Mouse (Mus musculus): Measurements from ENCODE around the gene Tsen2. TPM values are rescaled to one million over a fixed set of nuclear protein-coding genes. Genes with fewer than 3 reads are reported as not detected.

The Tsen2 gene
- polyA plus RNA-seq, 1 experiment from 2014 or later, result 32.0 TPM

DNA sequence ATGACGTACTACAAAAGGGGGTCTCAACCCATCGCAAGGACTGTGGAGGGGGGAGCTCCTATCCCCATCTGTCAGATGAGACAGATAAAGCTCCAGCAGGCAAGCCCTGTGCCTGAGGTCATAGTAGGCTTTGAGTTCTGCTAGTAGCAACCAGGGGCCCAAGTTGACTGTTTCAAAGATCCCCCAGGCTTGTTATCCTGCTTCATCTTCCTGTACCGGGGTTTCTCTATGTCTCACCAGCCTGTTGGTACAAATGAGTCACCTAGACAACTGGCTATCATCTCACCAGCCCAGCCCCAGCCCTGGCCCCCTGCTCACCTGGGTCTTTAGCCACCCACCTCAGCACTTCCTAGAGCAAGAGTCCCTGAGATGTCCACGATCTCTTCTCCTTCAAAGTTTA is 16.1 kb upstream of the Tsen2 start:
- Histone ChIP-seq H3K4me1 (ENCODE audit: control insufficient read depth, insufficient read depth, low read depth, low read length) (no peaks in the 10 kb centered on the region), H3K4me3 (ENCODE audit: low read length) (no peak overlapping the region), H3K4me2 (ENCODE audit: low read length) (no peak overlapping the region), H3K27ac (ENCODE audit: low read depth, low read length) (no peak overlapping the region), H3K27me3 (replicated peaks; ENCODE audit: control insufficient read depth, insufficient read depth, low read length) (no peaks in the 10 kb centered on the region), H3K9ac (ENCODE audit: low read depth, low read length) (no peak overlapping the region), H3K9me3 (ENCODE audit: control insufficient read depth, low read length) (no peaks in the 10 kb centered on the region), H3K36me3 (ENCODE audit: control insufficient read depth, insufficient read depth, low read length) (no peaks in the 10 kb centered on the region)
- ATAC-seq, result no peak
- 94% methylated on average over 4 of the region's 4 CpGs for WGBS

DNA sequence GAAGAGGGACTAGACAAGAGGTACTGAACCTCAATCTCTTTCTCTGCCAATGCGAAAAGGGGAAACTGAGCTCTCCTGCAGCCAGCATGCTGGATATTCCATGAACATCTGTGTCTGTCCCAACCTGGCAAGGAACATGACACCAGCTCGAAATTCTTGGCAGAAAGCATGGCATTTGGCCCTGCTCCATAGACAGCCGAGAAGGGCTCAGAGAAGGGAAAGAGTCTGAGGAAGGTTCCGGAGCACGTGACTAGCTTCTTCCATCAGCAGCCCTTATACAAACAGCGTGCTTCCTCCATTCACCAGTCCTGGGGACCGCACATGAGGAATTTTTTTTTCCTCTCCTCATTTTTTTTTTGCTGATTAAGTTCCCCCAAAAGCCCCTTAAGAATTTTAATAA is 9.8 kb upstream of the Tsen2 start:
- H3K4me2 ChIP-seq (ENCODE audit: low read length), result no peak overlapping the region
- H3K9me3 ChIP-seq (ENCODE audit: control insufficient read depth, low read length), result no peaks in the 10 kb centered on the region
- H3K27me3 ChIP-seq (replicated peaks; ENCODE audit: control insufficient read depth, insufficient read depth, low read length), result no peaks in the 10 kb centered on the region
- ATAC-seq, result no peak
- H3K36me3 ChIP-seq (ENCODE audit: control insufficient read depth, insufficient read depth, low read length), result no peaks in the 10 kb centered on the region
- H3K4me3 ChIP-seq (ENCODE audit: low read length), result no peak overlapping the region
- 62% methylated on average over 7 of the region's 7 CpGs for WGBS
- H3K4me1 ChIP-seq (ENCODE audit: control insufficient read depth, insufficient read depth, low read depth, low read length), result no peaks in the 10 kb centered on the region
- H3K9ac ChIP-seq (ENCODE audit: low read depth, low read length), result no peak overlapping the region
- no peak overlapping the region for H3K27ac ChIP-seq (ENCODE audit: low read depth, low read length)

DNA sequence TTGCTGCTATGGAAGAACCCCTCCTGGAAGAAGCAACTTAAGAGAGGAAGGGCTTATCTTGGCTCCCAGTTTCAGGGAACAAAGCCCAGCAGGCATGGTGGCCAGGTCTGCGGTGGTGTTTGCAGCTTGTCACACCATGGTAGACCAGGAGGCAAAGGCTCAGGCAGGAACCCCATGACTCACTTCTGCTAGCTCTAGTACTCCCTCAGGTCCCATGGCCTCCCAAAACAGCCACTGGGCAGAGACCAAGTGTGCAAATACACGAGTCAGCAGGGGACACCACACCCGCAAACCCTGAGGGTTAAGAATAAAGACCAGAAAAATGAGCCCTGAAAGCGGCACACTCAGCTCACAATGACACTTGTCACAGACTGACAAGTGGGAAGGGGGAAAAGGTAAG is 8.3 kb upstream of the Tsen2 start:
- 54% methylated on average over 4 of the region's 4 CpGs for WGBS
- Histone ChIP-seq H3K9ac (ENCODE audit: low read depth, low read length) (no peak overlapping the region), H3K9me3 (ENCODE audit: control insufficient read depth, low read length) (no peaks in the 10 kb centered on the region), H3K4me1 (ENCODE audit: control insufficient read depth, insufficient read depth, low read depth, low read length) (no peaks in the 10 kb centered on the region), H3K4me3 (ENCODE audit: low read length) (no peak overlapping the region), H3K36me3 (ENCODE audit: control insufficient read depth, insufficient read depth, low read length) (no peaks in the 10 kb centered on the region), H3K4me2 (ENCODE audit: low read length) (no peak overlapping the region), H3K27ac (ENCODE audit: low read depth, low read length) (no peak overlapping the region), H3K27me3 (replicated peaks; ENCODE audit: control insufficient read depth, insufficient read depth, low read length) (no peaks in the 10 kb centered on the region)
- ATAC-seq, result no peak

DNA sequence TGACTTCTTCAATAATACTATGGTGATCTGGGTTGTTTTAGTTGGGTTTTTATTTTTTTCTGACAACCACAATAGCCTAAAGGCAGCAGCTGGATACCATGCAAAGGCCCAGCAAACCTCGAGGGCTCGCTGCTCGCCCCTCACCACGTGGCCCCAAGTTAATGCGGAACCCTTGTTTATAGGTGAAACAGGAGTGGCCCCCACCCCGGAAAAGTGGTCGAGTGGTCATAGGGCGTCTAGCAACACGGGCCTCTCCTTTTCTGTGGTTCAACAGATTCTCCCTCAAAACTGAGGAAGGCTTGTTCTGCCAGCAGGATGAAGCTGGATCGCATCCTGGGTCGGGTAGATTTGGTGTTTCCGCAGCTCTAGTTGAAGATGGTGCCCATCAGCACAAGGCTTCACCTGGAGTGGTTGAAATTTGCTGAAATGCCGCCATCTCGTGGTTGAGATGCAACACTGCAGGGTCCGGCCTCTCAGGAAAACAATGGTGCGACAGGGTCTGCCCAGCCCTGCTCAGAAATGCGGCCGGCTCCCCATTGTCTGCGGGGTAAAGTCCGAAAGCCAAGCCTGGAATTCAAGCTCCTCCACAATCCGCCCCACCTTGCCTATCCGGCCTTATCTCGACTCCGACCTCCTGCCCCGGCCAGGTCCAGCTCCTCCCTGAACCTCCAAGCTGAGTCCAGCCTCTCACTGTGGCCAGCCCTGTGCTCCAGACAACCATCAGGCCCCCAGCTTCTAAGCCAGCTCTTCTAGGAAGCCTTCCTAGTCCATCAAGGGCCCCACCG is 5.6 kb upstream of the Tsen2 start:
- H3K9ac ChIP-seq (ENCODE audit: low read depth, low read length), result peak overlapping the region; percentile 58
- H3K36me3 ChIP-seq (ENCODE audit: control insufficient read depth, insufficient read depth, low read length), result no peaks in the 10 kb centered on the region
- ATAC-seq, result peak; percentile 94
- H3K27me3 ChIP-seq (replicated peaks; ENCODE audit: control insufficient read depth, insufficient read depth, low read length), result no peaks in the 10 kb centered on the region
- H3K4me3 ChIP-seq (ENCODE audit: low read length), result peak overlapping the region; percentile 27
- H3K27ac ChIP-seq (ENCODE audit: low read depth, low read length), result no peak overlapping the region
- 21% methylated on average over 26 of the region's 26 CpGs for WGBS
- no peaks in the 10 kb centered on the region for H3K9me3 ChIP-seq (ENCODE audit: control insufficient read depth, low read length)
- peaks cover 2% of the 10 kb centered on the region for H3K4me1 ChIP-seq (ENCODE audit: control insufficient read depth, insufficient read depth, low read depth, low read length)
- peak overlapping the region; percentile 61 for H3K4me2 ChIP-seq (ENCODE audit: low read length)

DNA sequence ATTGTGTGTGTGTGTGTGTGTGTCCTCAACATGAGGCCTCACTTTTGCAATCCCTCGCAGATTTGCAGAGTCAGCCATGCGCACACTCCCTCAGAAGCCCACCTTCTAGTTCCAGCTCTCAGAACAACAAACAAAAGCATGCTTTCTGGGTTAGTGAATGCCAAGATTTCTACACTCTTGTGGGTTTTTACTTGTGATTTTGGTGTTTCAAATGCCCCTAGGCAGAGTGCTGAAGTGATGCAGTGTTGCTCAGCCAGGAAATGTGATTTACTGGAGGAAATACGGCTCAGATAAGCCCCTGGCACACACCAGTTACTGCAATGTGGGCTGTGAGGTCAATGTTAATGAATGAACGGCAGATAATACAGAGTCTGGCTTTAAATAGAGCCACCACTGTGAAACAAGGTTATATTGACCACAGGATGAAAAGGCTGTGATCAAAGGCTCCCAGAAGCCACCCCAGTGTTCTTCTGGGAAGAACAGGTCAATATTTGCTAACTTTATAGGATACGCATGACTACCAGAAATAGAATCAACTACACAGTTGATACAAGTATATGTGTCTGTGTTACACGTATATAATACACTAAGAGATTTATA is 2.7 kb upstream of the Tsen2 start:
- H3K27ac ChIP-seq (ENCODE audit: low read depth, low read length), result no peak overlapping the region
- WGBS, result 54% methylated on average over 6 of the region's 6 CpGs

DNA sequence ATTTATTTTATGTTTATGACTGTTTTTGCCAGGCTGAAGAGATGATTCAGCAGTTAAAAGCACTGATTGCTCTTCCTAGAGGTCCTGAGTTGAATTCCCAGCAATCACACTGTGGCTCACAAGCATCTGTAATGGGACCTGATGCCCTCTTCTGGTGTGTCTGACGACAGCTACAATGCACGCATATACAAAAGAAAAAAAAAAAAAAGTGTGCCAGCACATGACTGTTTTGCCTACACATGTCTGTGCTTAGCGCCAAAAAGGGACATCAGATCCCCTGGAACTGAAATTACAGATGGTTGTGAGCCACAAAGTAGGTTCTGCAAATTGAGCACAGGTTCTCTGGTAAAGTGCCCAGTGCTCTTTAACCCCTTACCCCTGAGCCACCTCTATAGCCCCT is 2.1 kb upstream of the Tsen2 start:
- Histone ChIP-seq H3K4me1 (ENCODE audit: control insufficient read depth, insufficient read depth, low read depth, low read length) (peaks cover 9% of the 10 kb centered on the region), H3K4me2 (ENCODE audit: low read length) (no peak overlapping the region), H3K9ac (ENCODE audit: low read depth, low read length) (no peak overlapping the region), H3K27ac (ENCODE audit: low read depth, low read length) (no peak overlapping the region), H3K36me3 (ENCODE audit: control insufficient read depth, insufficient read depth, low read length) (no peaks in the 10 kb centered on the region), H3K9me3 (ENCODE audit: control insufficient read depth, low read length) (no peaks in the 10 kb centered on the region), H3K4me3 (ENCODE audit: low read length) (no peak overlapping the region), H3K27me3 (replicated peaks; ENCODE audit: control insufficient read depth, insufficient read depth, low read length) (no peaks in the 10 kb centered on the region)
- WGBS, result 73% methylated on average over 3 of the region's 3 CpGs
- no peak for ATAC-seq

More for the DNA sequence above, 2.7 kb upstream of the Tsen2 start:
- Histone ChIP-seq H3K4me3 (ENCODE audit: low read length) (no peak overlapping the region), H3K9ac (ENCODE audit: low read depth, low read length) (no peak overlapping the region), H3K4me2 (ENCODE audit: low read length) (no peak overlapping the region), H3K36me3 (ENCODE audit: control insufficient read depth, insufficient read depth, low read length) (no peaks in the 10 kb centered on the region), H3K27me3 (replicated peaks; ENCODE audit: control insufficient read depth, insufficient read depth, low read length) (no peaks in the 10 kb centered on the region), H3K4me1 (ENCODE audit: control insufficient read depth, insufficient read depth, low read depth, low read length) (peaks cover 9% of the 10 kb centered on the region), H3K9me3 (ENCODE audit: control insufficient read depth, low read length) (no peaks in the 10 kb centered on the region)
- ATAC-seq, result no peak

DNA sequence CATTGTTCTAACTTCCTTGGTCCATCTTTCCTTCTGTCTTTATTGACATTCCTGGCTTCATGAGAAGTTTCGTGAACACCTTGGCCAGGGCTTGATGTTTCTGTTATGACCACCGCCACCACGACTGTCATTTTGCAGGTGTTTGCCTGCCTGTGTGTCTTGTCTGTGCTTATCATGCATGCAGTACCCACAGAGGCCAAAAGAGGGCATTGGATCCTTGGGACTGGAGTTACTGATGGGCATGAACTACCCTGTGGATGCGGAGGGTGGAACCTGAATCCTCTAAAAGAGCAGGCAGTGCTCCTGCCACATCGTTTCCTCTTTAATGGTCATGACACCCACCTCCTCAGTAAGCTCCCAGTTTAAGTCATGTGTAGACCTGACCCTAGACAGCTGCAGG is 1.8 kb downstream of the Tsen2 start:
- Histone ChIP-seq H3K4me2 (ENCODE audit: low read length) (no peak overlapping the region), H3K4me1 (ENCODE audit: control insufficient read depth, insufficient read depth, low read depth, low read length) (peaks cover 9% of the 10 kb centered on the region), H3K9me3 (ENCODE audit: control insufficient read depth, low read length) (no peaks in the 10 kb centered on the region), H3K36me3 (ENCODE audit: control insufficient read depth, insufficient read depth, low read length) (peaks cover 14% of the 10 kb centered on the region; the same call in 1 of the 2 replicates), H3K27ac (ENCODE audit: low read depth, low read length) (no peak overlapping the region), H3K4me3 (ENCODE audit: low read length) (no peak overlapping the region), H3K9ac (ENCODE audit: low read depth, low read length) (no peak overlapping the region), H3K27me3 (replicated peaks; ENCODE audit: control insufficient read depth, insufficient read depth, low read length) (no peaks in the 10 kb centered on the region)
- 79% methylated on average over 5 of the region's 5 CpGs for WGBS
- no peak for ATAC-seq

DNA sequence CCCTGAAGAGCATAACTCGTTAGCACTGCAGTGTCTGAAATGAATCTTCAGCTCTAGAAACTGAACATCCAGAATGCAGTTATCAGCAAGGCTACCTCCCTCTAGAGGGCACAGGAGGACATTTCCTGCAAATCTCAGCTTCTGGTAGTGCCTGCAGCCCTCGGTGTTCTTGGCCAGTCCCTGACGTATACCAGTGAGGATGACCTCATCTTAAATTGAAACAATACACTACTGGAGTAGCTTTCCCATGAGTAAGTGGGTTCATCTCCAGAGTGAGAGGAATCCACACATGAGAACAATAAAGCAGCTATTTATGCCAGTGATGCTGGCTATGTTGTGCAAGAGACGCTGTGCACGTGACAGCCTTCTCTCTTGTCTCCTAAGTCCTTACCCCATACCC is 11.0 kb downstream of the Tsen2 start:
- WGBS, result 87% methylated on average over 5 of the region's 5 CpGs

DNA sequence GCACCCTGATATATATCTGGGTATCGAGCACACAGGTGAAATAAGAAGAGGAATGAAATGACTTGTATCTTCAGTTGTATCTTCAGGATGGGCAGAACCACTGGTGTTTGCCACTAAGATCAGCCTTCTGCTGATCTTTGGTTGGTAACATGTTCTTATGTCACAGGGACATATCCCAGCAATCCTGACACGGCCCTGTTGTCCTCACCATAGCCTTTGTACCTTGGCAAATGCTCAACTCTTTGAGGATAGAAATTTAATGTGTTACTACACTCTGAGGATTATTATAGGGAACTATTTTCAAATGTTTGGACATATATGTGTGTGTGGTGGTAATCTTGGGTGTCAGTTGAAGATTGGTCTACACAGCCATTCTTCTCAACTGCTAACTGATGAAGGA is 13.7 kb downstream of the Tsen2 start:
- Histone ChIP-seq H3K9me3 (ENCODE audit: control insufficient read depth, low read length) (no peaks in the 10 kb centered on the region), H3K4me2 (ENCODE audit: low read length) (no peak overlapping the region), H3K4me3 (ENCODE audit: low read length) (no peak overlapping the region), H3K27me3 (replicated peaks; ENCODE audit: control insufficient read depth, insufficient read depth, low read length) (no peaks in the 10 kb centered on the region), H3K9ac (ENCODE audit: low read depth, low read length) (no peak overlapping the region), H3K4me1 (ENCODE audit: control insufficient read depth, insufficient read depth, low read depth, low read length) (no peaks in the 10 kb centered on the region), H3K36me3 (ENCODE audit: control insufficient read depth, insufficient read depth, low read length) (peaks cover 20% of the 10 kb centered on the region), H3K27ac (ENCODE audit: low read depth, low read length) (no peak overlapping the region)
- no peak for ATAC-seq
- 86% methylated on average over 2 of the region's 2 CpGs for WGBS

More for the DNA sequence above, 11.0 kb downstream of the Tsen2 start:
- H3K4me2 ChIP-seq (ENCODE audit: low read length), result no peak overlapping the region
- no peaks in the 10 kb centered on the region for H3K27me3 ChIP-seq (replicated peaks; ENCODE audit: control insufficient read depth, insufficient read depth, low read length)
- no peak for ATAC-seq
- no peak overlapping the region for H3K27ac ChIP-seq (ENCODE audit: low read depth, low read length)
- H3K9me3 ChIP-seq (ENCODE audit: control insufficient read depth, low read length), result no peaks in the 10 kb centered on the region
- no peaks in the 10 kb centered on the region for H3K4me1 ChIP-seq (ENCODE audit: control insufficient read depth, insufficient read depth, low read depth, low read length)
- no peak overlapping the region for H3K4me3 ChIP-seq (ENCODE audit: low read length)
- H3K36me3 ChIP-seq (ENCODE audit: control insufficient read depth, insufficient read depth, low read length), result peaks cover 20% of the 10 kb centered on the region
- H3K9ac ChIP-seq (ENCODE audit: low read depth, low read length), result no peak overlapping the region
